Mouse (Mus musculus): ENCODE results near the gene Serpina1a. TPM values are rescaled to one million over a fixed set of nuclear protein-coding genes. Genes with fewer than 3 reads are reported as not detected.
"Not testable (repeated sequence)": the region's sequence is repeated elsewhere in the genome, so short reads cannot be mapped to it uniquely, and the experiment has no call there.

Gene Serpina1a
- polyA plus RNA-seq (2012; rRNA removed) (500 and 557 TPM in 2 replicates), polyA plus RNA-seq (2014; fragmentation: Nextera tagmentation; extraction: Ambion mirVana) (503 and 519 TPM in 2 replicates)

- H3K9me3 ChIP-seq (ENCODE audit: control insufficient read depth, low read length); H3K27me3 ChIP-seq (ENCODE audit: control insufficient read depth, insufficient read depth, low read length); H3K4me1 ChIP-seq (replicated peaks; ENCODE audit: control insufficient read depth in 2 of 2, insufficient read depth in 2 of 2, low read length in 1 of 2); ATAC-seq (ENCODE audit: insufficient read depth); H3K36me3 ChIP-seq (replicated peaks; ENCODE audit: control insufficient read depth, insufficient read depth, low read depth); H3K9ac ChIP-seq (replicated peaks); DNase-seq (ENCODE audit: low read depth in 3 of 3, low spot score in 3 of 3); H3K27ac ChIP-seq: not testable (repeated sequence)
- Histone ChIP-seq H3K4me3 (ENCODE audit: insufficient read depth in 1 of 2, low read depth in 2 of 2, low read length in 2 of 2) (peak within 1 kb of the TSS; percentile 20 to 46), H3K4me2 (ENCODE audit: low read depth) (peak within 1 kb of the TSS; percentile 28)
- 52% methylated on average over 9 of the region's 9 CpGs for WGBS (ENCODE audit: insufficient replicate concordance)
These were observed at the start of gene Serpina1a for GRCm38 (mm10) chr12:103863101-103863974. Gene Serpina1a, minus strand, starts transcription at chr12:103863562.

GRCm38 (mm10) chr12:103909181-103909580, 45.8 kb upstream of the Serpina1a start:
- not testable (repeated sequence) for H3K27ac ChIP-seq; H3K9ac ChIP-seq (replicated peaks); ATAC-seq (ENCODE audit: insufficient read depth); H3K4me3 ChIP-seq (ENCODE audit: insufficient read depth in 1 of 2, low read depth in 2 of 2, low read length in 2 of 2); H3K27me3 ChIP-seq (ENCODE audit: control insufficient read depth, insufficient read depth, low read length); H3K9me3 ChIP-seq (ENCODE audit: control insufficient read depth, low read length); H3K4me2 ChIP-seq (ENCODE audit: low read depth); DNase-seq (ENCODE audit: low read depth in 3 of 3, low spot score in 3 of 3); H3K4me1 ChIP-seq (replicated peaks; ENCODE audit: control insufficient read depth in 2 of 2, insufficient read depth in 2 of 2, low read length in 1 of 2); H3K36me3 ChIP-seq (replicated peaks; ENCODE audit: control insufficient read depth, insufficient read depth, low read depth)
- 78% methylated on average over 11 of the region's 16 CpGs for WGBS (ENCODE audit: insufficient replicate concordance)

- not testable (repeated sequence) for H3K9ac ChIP-seq (replicated peaks); DNase-seq (ENCODE audit: low read depth in 3 of 3, low spot score in 3 of 3); H3K4me2 ChIP-seq (ENCODE audit: low read depth); H3K27me3 ChIP-seq (ENCODE audit: control insufficient read depth, insufficient read depth, low read length); ATAC-seq (ENCODE audit: insufficient read depth); H3K9me3 ChIP-seq (ENCODE audit: control insufficient read depth, low read length); H3K4me3 ChIP-seq (ENCODE audit: insufficient read depth in 1 of 2, low read depth in 2 of 2, low read length in 2 of 2); H3K27ac ChIP-seq; H3K4me1 ChIP-seq (replicated peaks; ENCODE audit: control insufficient read depth in 2 of 2, insufficient read depth in 2 of 2, low read length in 1 of 2); H3K36me3 ChIP-seq (replicated peaks; ENCODE audit: control insufficient read depth, insufficient read depth, low read depth)
- WGBS (ENCODE audit: insufficient replicate concordance) = 7% methylated on average over 1 of the region's 1 CpGs
These were observed 44.4 kb upstream of the Serpina1a start for GRCm38 (mm10) chr12:103907746-103908145.

GRCm38 (mm10) chr12:103904837-103905340, 41.5 kb upstream of the Serpina1a start, which contains the start of gene Serpina1c:
Gene Serpina1c, minus strand, starts transcription at chr12:103904887.
- not testable (repeated sequence) for DNase-seq (ENCODE audit: low read depth in 3 of 3, low spot score in 3 of 3); H3K36me3 ChIP-seq (replicated peaks; ENCODE audit: control insufficient read depth, insufficient read depth, low read depth); H3K9me3 ChIP-seq (ENCODE audit: control insufficient read depth, low read length); H3K27me3 ChIP-seq (ENCODE audit: control insufficient read depth, insufficient read depth, low read length); H3K9ac ChIP-seq (replicated peaks); H3K27ac ChIP-seq; H3K4me1 ChIP-seq (replicated peaks; ENCODE audit: control insufficient read depth in 2 of 2, insufficient read depth in 2 of 2, low read length in 1 of 2); ATAC-seq (ENCODE audit: insufficient read depth)
- peak within 1 kb of the TSS; percentile 24; the same call in 1 of the 2 replicates for H3K4me2 ChIP-seq (ENCODE audit: low read depth)
- peak within 1 kb of the TSS; percentile 3 to 28; a peak in 3 of 4 replicates for H3K4me3 ChIP-seq (ENCODE audit: insufficient read depth in 1 of 2, low read depth in 2 of 2, low read length in 2 of 2)
- WGBS (ENCODE audit: insufficient replicate concordance) = 45% methylated on average over 4 of the region's 4 CpGs

- not testable (repeated sequence) for H3K36me3 ChIP-seq (replicated peaks; ENCODE audit: control insufficient read depth, insufficient read depth, low read depth); H3K9ac ChIP-seq (replicated peaks); H3K4me2 ChIP-seq (ENCODE audit: low read depth); H3K27ac ChIP-seq; H3K4me1 ChIP-seq (replicated peaks; ENCODE audit: control insufficient read depth in 2 of 2, insufficient read depth in 2 of 2, low read length in 1 of 2); H3K27me3 ChIP-seq (ENCODE audit: control insufficient read depth, insufficient read depth, low read length); H3K4me3 ChIP-seq (ENCODE audit: insufficient read depth in 1 of 2, low read depth in 2 of 2, low read length in 2 of 2); H3K9me3 ChIP-seq (ENCODE audit: control insufficient read depth, low read length); DNase-seq (ENCODE audit: low read depth in 3 of 3, low spot score in 3 of 3); ATAC-seq (ENCODE audit: insufficient read depth)
- WGBS (ENCODE audit: insufficient replicate concordance) = 64% methylated on average over 3 of the region's 3 CpGs
These were observed 38.6 kb upstream of the Serpina1a start for GRCm38 (mm10) chr12:103901929-103902328.

GRCm38 (mm10) chr12:103866873-103867272, 3.5 kb upstream of the Serpina1a start:
- not testable (repeated sequence) for H3K9me3 ChIP-seq (ENCODE audit: control insufficient read depth, low read length); H3K36me3 ChIP-seq (replicated peaks; ENCODE audit: control insufficient read depth, insufficient read depth, low read depth); H3K27me3 ChIP-seq (ENCODE audit: control insufficient read depth, insufficient read depth, low read length); H3K4me3 ChIP-seq (ENCODE audit: insufficient read depth in 1 of 2, low read depth in 2 of 2, low read length in 2 of 2); H3K4me2 ChIP-seq (ENCODE audit: low read depth); H3K4me1 ChIP-seq (replicated peaks; ENCODE audit: control insufficient read depth in 2 of 2, insufficient read depth in 2 of 2, low read length in 1 of 2); ATAC-seq (ENCODE audit: insufficient read depth); H3K9ac ChIP-seq (replicated peaks); DNase-seq (ENCODE audit: low read depth in 3 of 3, low spot score in 3 of 3); H3K27ac ChIP-seq
- WGBS (ENCODE audit: insufficient replicate concordance) = 70% methylated on average over 1 of the region's 1 CpGs

Measured in liver, embryonic 14.5 days (tissue).